Mouse (Mus musculus) cerebellum, postnatal 25 days (tissue): ENCODE results near the gene Snx22.
A peak's percentile ranks its signal among the peaks of the same experiment; 100 is the strongest.

ENCODE experiments used
- DNase-seq, 2 experiments: peaks; one replicate each; pipeline ENCODE4 v3.0.0; 2021; ENCODE audit warnings: mixed read lengths in 2 of 2

Gene Snx22

DNA sequence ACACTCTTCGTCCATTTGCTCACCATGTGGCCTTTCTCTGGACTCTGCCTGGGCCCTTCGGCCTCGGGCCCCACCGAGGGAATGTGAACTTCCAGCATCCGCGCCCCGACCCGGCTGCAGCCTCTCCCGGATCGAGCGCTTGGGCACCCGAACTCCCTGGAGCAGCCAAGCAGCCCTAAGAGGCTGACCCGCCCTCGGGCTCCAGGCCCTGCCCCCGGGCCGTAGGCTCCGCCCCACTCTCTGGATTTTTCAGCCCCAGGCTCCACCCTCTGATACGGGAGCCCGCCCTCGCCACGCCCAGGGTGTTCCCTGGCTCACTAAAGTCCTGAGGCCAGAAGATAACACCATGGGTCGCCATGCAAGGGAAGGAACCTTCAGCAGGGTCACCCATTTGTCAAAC is at the start of gene Snx22:
Snx22 (minus strand) TSS at position 137 of the 400 bp plus-strand sequence.
- peak; percentile 88 to 92 for DNase-seq

DNA sequence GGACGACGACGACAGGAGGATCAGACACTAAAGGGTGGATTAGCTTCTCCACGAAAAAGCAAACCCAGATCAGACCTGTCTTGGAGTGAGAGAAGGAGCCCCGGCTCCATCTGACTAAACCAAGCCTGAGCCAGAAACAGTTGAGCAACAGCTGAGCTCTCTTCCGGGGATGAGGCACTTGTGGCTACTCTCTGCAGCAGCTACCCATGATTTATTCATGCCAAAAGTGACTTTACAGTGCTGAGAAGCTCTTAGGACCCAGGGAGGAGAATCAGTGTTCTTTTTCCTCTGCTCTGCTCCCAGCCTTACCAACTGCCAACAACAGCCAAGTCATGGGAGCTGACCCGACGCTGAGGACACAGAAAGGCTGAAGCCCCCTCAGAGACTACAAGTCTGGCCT is 47.4 kb upstream of the Snx22 start:
- peak in 1 of 2 experiments; percentile 17 for DNase-seq

DNA sequence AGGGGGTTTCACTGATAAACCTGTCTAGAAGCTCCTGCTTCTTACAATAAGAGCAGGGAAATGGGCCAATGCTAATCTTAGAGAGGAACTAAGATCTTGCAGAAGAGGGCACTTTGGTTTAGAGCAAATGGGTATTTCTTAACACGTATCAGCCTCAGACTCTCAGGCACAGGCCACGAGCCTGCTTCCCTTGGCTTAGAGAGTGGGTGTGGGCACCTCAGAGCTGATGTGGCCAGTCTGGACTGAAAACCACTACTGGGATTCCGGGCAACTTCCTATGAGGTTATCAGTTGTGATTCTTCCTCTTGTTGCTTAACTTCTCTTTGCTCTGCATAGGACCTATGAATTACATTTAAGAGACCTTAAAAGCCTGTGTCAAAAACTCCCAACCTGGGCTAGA is 44.8 kb upstream of the Snx22 start:
- no peak for DNase-seq

DNA sequence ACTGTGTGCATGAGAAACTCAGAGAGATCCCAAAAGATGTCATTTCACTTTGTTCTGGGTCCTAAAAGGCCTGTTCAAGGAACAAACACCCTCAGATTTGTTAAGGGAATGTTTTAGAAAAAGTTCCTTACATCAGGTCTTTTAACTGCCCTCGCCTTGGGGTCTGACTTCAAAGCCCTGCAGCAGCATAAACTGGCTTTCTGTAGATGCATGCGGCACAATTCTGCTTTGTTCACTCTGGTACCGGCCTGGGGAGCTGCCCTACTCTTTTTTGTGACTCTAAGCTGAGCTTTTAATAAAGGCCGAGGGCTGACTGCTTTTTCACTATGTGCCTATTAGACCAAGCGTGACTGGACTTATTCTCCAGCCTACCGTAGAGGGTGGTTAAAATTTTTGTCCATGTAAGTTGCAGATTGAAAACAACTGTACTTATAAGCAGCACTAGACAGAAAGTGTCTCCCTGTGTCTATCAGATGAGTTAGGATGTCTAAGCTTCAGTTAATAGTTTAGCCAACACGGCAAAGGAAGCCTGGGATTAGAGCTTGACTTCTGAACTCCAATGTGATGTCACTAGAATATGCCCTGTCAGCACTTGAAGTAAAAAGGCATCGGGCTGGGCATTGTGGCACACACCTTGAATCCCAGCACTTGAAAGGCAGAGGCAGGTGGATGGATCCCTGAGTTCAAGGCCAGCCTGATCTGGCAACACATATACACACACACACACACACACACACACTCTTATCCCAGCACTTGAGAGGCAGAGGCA is 41.3 kb upstream of the Snx22 start:
- DNase-seq, result no peak

DNA sequence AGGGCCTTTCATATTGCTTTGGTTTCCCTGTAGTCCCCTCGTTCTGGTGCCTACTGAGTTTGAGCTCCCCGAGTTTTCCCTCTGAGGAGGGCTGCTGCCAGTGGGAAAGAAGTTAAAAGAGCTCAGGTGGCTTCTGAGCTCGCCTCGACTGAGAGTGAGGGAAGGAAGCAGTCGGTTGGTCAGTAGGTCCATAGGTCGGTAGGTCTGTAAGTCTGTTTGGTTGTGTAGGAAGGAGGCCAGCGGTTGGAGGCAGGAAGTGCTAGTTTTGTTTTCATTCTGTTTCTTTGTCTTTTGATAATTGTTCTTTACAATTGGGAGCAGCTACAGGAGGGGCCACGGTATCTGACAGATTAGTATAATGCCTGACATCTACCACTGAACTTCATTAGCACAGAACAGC is 40.6 kb upstream of the Snx22 start:
- DNase-seq, result no peak

DNA sequence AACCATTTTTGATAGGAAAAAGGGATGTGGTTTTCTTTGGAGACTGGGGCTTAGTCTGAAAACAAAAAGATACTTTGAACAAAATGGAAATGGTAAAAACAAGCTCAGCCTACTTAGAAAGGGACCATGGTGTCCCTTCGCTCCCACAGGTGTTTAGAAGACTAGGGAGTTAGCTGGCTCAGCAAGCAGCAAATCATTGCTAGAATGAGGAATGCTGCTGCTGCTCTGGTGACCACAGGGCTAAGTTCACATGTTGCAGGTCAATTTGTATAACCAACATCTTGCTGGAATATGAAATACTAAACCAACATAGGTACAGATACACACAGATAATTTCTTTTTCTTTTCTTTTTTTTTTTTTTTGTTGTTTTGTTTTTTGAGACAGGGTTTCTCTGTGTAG is 40.1 kb upstream of the Snx22 start:
- DNase-seq, result no peak

DNA sequence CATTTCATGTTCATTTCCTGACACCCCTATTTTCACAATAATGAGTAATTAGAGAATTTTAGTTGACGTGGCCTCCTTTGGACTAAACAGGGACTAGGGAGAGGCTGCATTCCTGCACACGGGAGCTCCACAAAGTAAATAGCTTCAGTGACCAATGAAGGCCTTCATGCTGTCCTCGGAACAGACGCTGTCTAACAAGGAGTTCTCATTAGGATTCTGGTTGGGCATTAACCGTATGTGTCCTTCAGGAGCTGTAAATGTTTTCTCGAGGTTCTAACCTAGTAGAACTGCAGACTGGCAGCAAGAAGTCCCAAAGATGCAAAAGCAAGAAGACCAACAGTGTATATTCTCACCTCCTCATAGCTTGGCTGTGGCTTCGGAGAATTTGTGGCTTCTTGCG is 35.6 kb upstream of the Snx22 start:
- DNase-seq, result no peak

DNA sequence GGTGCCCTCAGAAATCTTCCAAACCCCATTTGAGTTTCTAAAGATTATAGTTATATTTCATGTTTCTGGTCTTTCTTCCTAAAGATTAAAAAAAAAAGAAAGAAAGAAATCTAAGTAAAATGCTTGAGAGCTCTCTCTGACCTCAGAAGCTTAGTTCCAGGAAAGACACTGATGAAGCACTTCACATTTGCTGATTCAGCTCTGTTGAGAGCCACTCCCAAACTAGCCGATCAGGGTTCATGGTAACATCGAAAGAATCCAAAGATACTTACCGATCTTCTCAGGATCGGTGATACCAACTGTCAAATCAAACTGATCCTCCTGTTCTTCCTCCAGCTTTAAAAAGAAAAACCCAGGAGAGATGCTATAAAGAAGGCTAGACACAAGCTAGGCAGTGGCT is 35.1 kb upstream of the Snx22 start:
- DNase-seq, result no peak

DNA sequence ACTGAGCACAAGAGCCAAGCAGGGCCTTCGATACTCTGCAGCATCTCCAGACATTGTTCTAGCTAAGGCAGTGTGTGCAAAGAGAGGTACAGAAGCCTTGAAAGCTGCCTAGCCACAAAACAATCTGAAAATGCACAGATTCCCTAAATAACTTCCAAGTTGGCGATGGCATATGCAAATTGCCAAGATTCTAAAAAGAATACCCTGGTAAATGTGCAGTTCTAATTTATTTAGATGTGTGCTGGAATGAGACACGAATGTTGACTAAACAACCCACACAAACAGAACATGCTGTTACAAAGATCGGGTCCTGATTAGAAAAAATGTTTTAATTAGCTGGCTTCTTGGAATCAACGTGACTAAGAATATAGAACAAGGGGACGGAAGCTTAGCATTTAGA is 33.1 kb upstream of the Snx22 start:
- no peak for DNase-seq

DNA sequence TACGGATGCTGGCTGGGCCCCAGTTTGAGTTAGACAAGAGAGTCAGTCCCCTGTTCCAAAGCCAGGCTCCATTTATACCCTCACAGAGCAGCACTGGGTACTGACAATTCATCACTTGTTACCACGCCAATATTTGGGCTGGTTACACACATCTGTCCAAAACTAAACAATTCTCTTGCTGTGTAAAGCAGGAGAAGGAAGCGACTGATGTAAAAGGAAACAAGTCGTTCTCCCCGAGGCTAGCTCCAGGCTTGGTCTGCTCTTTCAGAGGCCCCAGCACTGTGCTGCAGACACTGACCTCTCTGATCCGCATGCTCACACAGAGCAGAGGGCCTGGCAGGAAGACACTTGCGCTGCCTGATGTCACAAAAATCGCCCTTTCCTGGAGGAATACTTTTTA is 32.1 kb upstream of the Snx22 start:
- no peak for DNase-seq

DNA sequence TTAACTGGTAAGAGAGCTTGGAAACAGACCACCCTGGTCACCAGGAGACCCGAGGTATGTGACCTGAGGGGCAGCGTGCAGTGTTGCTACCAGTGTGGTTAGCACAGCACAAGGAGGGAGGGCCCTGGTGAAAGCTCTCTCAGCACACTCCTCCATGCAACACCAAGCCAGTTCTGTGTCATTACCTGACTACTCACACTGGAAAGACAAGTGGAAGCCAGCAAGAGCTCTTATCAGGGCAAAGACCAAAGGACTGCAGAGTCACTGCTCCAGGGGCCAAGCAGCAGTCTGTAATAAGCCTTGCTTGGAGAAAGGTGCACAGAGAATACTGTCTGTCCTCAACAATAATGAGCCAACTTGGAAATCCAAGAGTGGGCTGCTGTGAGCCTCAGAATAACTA is 23.1 kb upstream of the Snx22 start:
- DNase-seq, result no peak

DNA sequence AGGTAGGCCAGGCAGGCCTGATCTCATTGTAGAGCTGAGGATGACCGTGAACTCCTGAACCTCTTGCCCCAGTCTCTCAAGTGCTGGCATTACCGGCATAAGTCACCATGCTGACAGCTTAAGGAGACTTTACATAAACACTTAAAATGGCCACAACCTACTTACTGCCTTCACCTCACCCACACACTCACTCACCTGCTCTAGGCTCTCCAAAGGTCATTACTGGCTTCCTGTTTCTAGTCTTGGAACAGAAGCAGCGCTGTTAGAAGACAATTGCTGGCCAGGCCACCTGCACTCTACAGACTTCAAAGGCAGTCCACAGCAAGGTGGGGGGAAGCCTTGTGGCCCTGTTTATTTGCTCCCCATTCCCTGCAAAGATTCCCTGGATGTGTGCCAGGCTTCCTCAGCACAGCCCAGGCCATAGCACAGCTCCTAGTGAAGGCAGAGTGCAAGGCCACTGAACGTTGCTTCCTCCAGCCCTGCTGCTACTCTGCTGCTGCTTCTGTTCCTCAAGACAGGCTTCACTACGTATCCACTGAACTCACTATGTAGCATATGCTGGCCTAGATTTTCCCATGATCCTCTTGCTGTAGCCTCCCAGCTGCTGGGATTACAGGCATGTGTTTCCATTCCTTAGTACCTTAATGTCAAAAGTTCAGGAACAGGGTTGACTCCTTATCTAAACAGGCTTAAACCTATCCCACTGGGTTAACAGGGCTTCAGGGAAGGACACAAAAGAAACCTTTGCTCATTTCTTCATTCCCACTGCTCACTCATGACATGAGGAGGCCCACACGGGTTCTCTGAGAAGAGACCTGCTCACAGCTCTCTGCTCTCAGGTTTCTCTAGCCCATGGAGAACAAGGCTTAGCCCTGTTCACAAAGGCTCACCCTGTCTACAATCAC is 22.1 kb upstream of the Snx22 start:
- DNase-seq, result peak in 1 of 2 experiments; percentile 27

DNA sequence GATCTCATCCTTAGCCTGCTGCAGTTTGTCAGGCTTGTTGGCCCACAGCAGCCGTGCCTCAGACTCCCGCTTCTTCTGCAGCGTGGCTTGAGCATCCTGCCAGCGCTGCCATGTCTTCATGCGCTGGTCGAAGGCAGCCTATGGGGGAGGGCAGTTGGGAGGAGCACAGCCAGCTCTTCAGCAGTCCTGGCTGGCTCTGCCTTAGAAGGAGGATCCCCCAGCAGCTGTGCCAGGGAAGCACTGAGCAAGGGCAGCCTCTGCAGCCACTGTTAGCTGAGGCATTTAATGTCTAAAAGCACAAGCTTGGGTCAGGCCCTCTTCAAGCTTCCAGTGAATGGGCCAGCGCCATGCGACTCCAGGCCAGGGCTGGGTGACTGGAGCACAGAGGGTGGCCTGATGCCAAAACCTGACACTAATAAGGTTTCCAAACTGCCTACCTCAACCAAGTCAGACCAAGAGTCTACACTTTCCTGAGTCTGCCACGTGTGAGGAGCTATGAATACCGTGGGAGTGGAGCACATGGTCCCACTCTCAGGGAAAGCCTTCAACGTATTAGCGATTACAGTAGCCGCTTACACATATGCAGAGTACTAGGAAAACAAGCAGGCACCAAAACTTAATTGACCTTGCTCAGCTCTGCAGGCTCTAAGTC is 21.2 kb upstream of the Snx22 start:
- DNase-seq, result peak in 1 of 2 experiments; percentile 13

DNA sequence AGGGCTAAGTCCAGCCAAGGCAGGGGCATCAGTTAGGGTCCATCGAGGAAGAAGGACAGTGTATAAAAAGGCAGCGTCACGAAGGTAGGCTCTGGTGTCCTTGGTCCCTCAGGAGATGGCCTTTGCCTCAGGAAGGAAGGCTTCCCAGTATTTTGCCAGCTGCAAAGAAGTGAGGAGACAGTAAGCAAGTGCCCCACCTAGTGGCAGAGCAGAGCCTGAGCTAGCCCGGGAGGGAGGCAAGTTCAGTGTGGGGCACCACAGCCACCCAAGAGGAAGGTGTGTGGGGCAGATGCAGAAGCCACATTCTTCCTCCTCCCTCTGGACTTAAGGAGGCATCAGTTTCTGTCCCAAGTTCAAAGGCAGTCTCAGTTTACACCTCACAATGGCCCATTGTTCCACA is 18.9 kb upstream of the Snx22 start:
- DNase-seq, result peak; percentile 49 to 74

DNA sequence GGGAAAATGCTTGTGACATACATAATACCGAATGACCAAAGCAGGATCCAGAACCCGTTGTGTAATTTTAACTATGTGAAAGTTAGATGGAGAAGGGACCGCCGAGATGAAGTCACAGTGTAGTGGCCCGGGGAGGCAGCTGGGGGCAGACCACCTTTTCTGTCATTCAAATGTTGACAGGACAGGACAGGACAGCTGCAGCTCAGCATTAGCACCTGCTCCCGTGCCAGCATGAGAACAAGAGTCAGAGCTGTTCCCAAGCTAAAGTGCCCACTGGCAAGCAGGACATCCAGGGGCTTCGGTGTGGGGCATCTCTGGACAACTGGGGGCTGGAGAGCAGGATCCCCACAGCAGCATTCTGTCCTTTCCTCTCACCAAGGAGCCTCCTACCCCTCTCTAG is 17.5 kb upstream of the Snx22 start:
- no peak for DNase-seq

DNA sequence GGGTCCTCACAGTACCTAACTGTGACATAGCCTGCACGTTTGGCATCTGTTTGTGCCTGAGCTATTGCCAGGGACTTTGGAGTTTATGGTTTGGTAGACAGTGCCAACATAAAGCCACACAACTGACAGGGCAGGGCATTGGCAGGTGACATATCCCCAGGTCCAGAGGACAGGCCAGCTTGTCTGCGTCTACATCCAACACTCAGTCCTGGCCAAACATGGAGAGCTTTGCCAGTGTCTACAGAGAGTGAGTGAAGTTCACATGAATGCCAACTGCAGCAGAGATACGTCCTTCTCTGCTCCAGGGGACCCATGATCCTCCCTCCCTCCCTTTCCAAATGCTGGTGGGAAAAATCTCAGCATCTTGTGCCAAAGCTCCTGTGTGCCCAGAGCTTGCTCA is 14.7 kb upstream of the Snx22 start:
- DNase-seq, result no peak

DNA sequence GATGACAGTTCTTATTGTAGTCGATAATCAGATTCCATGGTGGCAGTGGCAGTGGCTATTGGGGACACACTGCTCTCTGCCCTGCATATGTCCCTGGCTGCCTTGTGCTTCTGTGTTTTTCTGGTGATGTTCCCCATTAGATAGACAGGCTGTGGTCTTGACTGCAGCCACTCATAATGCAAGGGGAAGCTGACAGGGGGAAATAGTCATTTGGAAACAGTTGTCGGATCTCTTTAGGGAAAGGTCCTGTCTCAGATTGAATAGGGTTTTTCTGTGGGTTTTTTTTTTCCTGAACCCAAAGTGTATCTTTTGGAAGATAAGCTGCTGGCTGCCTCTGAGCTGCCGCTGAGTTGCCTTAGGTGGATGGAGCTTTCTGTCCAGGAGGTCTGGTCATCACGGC is 12.5 kb upstream of the Snx22 start:
- DNase-seq, result no peak

DNA sequence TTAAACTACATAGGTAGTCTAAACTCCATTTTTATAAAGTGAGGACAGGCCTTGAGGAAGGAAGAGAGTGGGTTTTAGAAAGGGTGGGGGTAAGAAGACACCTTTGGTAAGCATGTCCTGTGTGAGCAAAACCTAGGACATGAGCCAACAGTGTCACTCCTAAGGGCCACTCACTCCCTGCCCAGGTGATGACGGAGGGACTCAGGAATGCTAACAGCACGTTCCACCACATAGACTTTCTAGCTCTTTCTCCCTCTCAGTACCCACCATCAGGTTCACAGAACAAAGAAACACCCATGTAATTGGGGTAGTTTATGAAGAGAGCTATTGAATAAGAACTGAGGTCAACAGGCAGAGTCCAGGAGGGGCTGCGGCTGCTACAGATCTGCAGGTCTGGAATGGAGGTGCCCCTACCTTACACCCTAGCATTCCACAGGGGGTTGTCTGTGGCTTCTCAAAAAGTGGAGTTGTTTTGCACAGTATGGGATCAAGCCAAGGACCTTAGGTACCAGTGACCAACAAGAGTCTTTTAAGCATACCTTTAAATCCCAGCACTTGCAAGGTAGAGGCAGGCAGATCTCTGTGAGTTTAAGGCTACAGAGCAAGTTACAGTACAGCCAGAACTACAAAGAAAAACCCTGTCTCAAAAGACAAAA is 11.4 kb upstream of the Snx22 start:
- no peak for DNase-seq

DNA sequence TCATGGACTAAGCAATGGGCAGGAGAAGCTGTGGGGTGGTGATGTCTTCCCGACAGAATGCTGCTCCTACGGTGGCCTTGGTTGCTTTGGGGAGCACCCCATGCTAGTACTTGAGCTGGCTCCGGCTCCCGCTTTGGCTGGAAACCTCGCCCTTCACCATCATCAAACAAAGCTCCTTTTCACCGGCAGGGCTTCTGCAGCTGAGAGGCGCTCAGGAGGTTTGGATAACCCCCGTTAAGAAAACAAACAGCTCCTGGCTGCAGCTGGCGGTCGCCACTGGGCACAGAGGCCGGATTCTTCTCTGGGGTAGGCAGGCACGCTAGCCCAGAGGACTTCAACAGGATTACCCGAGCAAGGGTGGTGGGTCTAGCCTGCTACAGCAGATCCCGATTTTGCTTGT is 9.0 kb upstream of the Snx22 start:
- DNase-seq, result no peak

DNA sequence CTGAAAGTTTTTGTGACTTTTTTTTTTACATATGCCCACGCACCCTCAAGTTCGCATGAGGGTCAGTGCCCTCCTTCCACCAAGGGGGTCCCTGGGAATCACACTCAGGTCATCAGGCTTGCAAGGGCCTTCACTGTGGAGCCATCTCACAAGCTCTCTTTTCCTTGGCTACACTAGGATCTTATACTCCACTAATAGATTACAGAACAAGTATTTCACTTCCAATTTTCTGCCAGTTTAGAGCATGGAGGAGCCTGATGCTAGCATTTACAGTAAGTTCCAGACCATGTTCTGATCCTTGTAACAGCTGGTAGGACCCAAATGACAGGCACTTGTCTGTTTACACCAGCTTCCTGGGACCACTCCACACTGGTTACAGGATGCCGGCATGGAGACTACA is 8.6 kb upstream of the Snx22 start:
- DNase-seq, result no peak

DNA sequence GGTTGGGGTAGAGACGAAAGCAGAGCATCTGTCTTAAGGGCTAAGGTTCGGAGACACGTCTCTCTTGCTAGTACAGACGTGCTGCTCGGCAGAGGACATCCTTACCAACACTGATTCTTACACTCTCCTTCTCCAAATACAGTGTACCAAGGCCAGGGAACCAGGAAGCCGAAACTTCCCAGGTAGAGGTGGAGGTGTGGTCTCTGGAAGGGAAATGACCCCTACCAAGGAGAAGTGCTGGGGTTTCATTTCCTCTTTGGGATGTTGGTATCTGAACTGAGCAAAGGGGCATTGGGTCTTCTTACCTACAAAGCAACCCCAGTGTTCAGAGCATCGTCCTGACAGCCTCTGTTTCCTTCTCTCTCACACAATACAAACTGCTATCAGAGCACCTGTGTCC is 3.2 kb upstream of the Snx22 start:
- no peak for DNase-seq

DNA sequence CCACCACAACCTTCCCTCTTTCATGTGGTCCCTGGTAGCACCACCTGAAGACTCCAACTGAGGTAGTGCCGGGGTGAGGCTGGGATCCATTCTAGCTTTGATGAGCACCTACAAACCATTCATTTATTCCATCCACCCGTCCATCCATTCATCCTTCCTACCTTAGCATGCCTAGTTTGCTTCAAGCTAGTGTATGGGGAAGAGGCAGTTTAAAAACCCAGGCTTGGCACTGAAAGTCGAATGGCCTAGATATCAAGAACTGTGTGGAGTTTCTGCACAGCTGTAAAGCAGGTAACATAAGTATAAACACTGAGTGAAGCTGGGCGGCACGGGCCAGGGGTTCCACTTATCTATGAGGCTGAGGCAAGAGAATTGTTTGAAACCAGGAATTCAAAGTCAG is 632 bp upstream of the Snx22 start:
- no peak for DNase-seq

DNA sequence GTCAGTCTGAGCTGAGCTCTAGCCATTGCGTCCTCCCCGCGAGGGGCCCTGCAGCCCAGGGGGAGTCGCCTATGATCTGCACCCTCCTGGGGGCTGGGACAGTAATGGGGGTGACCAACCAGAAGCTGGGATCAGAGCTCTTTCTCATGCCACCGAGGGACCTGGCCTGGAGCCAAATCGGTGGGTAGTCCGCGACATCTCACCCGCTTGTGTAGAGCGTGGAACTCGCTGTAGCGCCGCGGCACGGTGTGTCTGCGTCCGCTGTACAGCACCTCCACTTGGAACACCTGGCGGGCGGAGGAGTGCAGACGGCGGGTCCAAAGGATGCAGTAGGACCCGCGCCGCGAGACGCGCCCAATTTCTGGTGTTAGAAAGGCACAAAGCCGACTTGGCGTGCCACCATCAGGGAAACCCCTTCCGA is 538 bp downstream of the Snx22 start:
- DNase-seq, result peak; percentile 52 to 67
